Mouse (Mus musculus): Measurements from ENCODE around the gene Shb. TPM values are rescaled to one million over a fixed set of nuclear protein-coding genes. Genes with fewer than 3 reads are reported as not detected.

The Shb gene
- polyA plus RNA-seq, 1 experiment from 2014 or later: 3.9 TPM

- Histone ChIP-seq H3K4me1 (peaks cover 23% of the 10 kb centered on the region), H3K27me3 (no peaks in the 10 kb centered on the region; the same call in 1 of the 2 replicates)
- WGBS: 89% methylated on average over 10 of the region's 10 CpGs
These were observed 109.6 kb downstream of the Shb start for GRCm38 (mm10) chr4:45422640-45423039.

GRCm38 (mm10) chr4:45421519-45422260, 110.6 kb downstream of the Shb start:
- WGBS: 73% methylated on average over 11 of the region's 11 CpGs
- Histone ChIP-seq H3K4me1 (peaks cover 18% of the 10 kb centered on the region), H3K27ac (peak overlapping the region; percentile 22; the same call in 1 of the 2 replicates), H3K4me3 (no peak overlapping the region), H3K9ac (peak overlapping the region; percentile 31; the same call in 1 of the 2 replicates), H3K27me3 (no peaks in the 10 kb centered on the region; the same call in 1 of the 2 replicates), H3K9me3 (no peaks in the 10 kb centered on the region), H3K36me3 (peaks cover 5% of the 10 kb centered on the region; the same call in 1 of the 2 replicates), H3K4me2 (replicated peaks) (no peak overlapping the region)
- ATAC-seq (ENCODE audit: low FRiP score, low read depth): no peak

More at GRCm38 (mm10) chr4:45422640-45423039, 109.6 kb downstream of the Shb start:
- Histone ChIP-seq H3K36me3 (peaks cover 5% of the 10 kb centered on the region; the same call in 1 of the 2 replicates), H3K9ac (no peak overlapping the region), H3K9me3 (no peaks in the 10 kb centered on the region), H3K27ac (no peak overlapping the region), H3K4me3 (no peak overlapping the region), H3K4me2 (replicated peaks) (no peak overlapping the region)
- ATAC-seq (ENCODE audit: low FRiP score, low read depth): no peak

- H3K4me2 ChIP-seq (replicated peaks): no peak overlapping the region
- H3K27ac ChIP-seq: no peak overlapping the region
- H3K36me3 ChIP-seq: peaks cover 5% of the 10 kb centered on the region; the same call in 1 of the 2 replicates
- H3K9me3 ChIP-seq: no peaks in the 10 kb centered on the region
- peaks cover 15% of the 10 kb centered on the region for H3K4me1 ChIP-seq
- no peak for ATAC-seq (ENCODE audit: low FRiP score, low read depth)
- no peak overlapping the region for H3K9ac ChIP-seq
- 64% methylated on average over 3 of the region's 3 CpGs for WGBS
- H3K27me3 ChIP-seq: no peaks in the 10 kb centered on the region; the same call in 1 of the 2 replicates
- H3K4me3 ChIP-seq: no peak overlapping the region
These were observed 111.5 kb downstream of the Shb start for GRCm38 (mm10) chr4:45420733-45421132.

GRCm38 (mm10) chr4:45419051-45419450, 113.2 kb downstream of the Shb start:
- Histone ChIP-seq H3K9ac (no peak overlapping the region), H3K9me3 (no peaks in the 10 kb centered on the region), H3K4me3 (no peak overlapping the region), H3K36me3 (peaks cover 5% of the 10 kb centered on the region; the same call in 1 of the 2 replicates), H3K27me3 (no peaks in the 10 kb centered on the region; the same call in 1 of the 2 replicates), H3K4me1 (peaks cover 15% of the 10 kb centered on the region), H3K27ac (no peak overlapping the region), H3K4me2 (replicated peaks) (no peak overlapping the region)
- no peak for ATAC-seq (ENCODE audit: low FRiP score, low read depth)
- 85% methylated on average over 4 of the region's 4 CpGs for WGBS

- Histone ChIP-seq H3K4me3 (no peak overlapping the region), H3K36me3 (peaks cover 5% of the 10 kb centered on the region; the same call in 1 of the 2 replicates), H3K27ac (no peak overlapping the region), H3K27me3 (no peaks in the 10 kb centered on the region), H3K9me3 (no peaks in the 10 kb centered on the region), H3K9ac (peak overlapping the region; percentile 25; the same call in 1 of the 2 replicates), H3K4me1 (peaks cover 9% of the 10 kb centered on the region), H3K4me2 (replicated peaks) (peak overlapping the region; percentile 48)
- WGBS: 34% methylated on average over 10 of the region's 11 CpGs
- peak; percentile 66; the same call in 1 of the 2 replicates for ATAC-seq (ENCODE audit: low FRiP score, low read depth)
These were observed 113.9 kb downstream of the Shb start for GRCm38 (mm10) chr4:45418229-45418950.

- H3K27me3 ChIP-seq: no peaks in the 10 kb centered on the region
- H3K4me2 ChIP-seq (replicated peaks): no peak overlapping the region
- no peaks in the 10 kb centered on the region for H3K9me3 ChIP-seq
- no peak overlapping the region for H3K27ac ChIP-seq
- H3K4me3 ChIP-seq: no peak overlapping the region
- no peaks in the 10 kb centered on the region for H3K36me3 ChIP-seq
- no peak for ATAC-seq (ENCODE audit: low FRiP score, low read depth)
- peaks cover 6% of the 10 kb centered on the region for H3K4me1 ChIP-seq
- no peak overlapping the region for H3K9ac ChIP-seq
- WGBS: 75% methylated on average over 7 of the region's 7 CpGs
These were observed 116.0 kb downstream of the Shb start for GRCm38 (mm10) chr4:45416314-45416713.

- Histone ChIP-seq H3K36me3 (no peaks in the 10 kb centered on the region), H3K27me3 (no peaks in the 10 kb centered on the region), H3K9me3 (no peaks in the 10 kb centered on the region), H3K4me3 (no peak overlapping the region), H3K4me2 (replicated peaks) (no peak overlapping the region), H3K27ac (no peak overlapping the region), H3K4me1 (peaks cover 3% of the 10 kb centered on the region; the same call in 1 of the 2 replicates), H3K9ac (no peak overlapping the region)
- 83% methylated on average over 9 of the region's 9 CpGs for WGBS
- no peak for ATAC-seq (ENCODE audit: low FRiP score, low read depth)
These were observed 118.5 kb downstream of the Shb start for GRCm38 (mm10) chr4:45413674-45414338.

GRCm38 (mm10) chr4:45412433-45413192, 119.7 kb downstream of the Shb start:
- no peak overlapping the region for H3K9ac ChIP-seq
- no peak for ATAC-seq (ENCODE audit: low FRiP score, low read depth)
- H3K27me3 ChIP-seq: no peaks in the 10 kb centered on the region
- 71% methylated on average over 16 of the region's 16 CpGs for WGBS
- H3K4me3 ChIP-seq: no peak overlapping the region
- H3K36me3 ChIP-seq: no peaks in the 10 kb centered on the region
- peaks cover 6% of the 10 kb centered on the region for H3K4me1 ChIP-seq
- no peak overlapping the region for H3K27ac ChIP-seq
- no peaks in the 10 kb centered on the region for H3K9me3 ChIP-seq
- no peak overlapping the region for H3K4me2 ChIP-seq (replicated peaks)

GRCm38 (mm10) chr4:45411181-45411790, 121.0 kb downstream of the Shb start:
- Histone ChIP-seq H3K36me3 (no peaks in the 10 kb centered on the region), H3K9ac (no peak overlapping the region), H3K4me1 (peaks cover 20% of the 10 kb centered on the region), H3K4me2 (replicated peaks) (no peak overlapping the region), H3K27ac (no peak overlapping the region), H3K9me3 (no peaks in the 10 kb centered on the region), H3K27me3 (no peaks in the 10 kb centered on the region), H3K4me3 (no peak overlapping the region)
- no peak for ATAC-seq (ENCODE audit: low FRiP score, low read depth)
- 89% methylated on average over 8 of the region's 8 CpGs for WGBS

GRCm38 (mm10) chr4:45409270-45409669, 123.0 kb downstream of the Shb start:
- Histone ChIP-seq H3K4me1 (peaks cover 21% of the 10 kb centered on the region), H3K9ac (peak overlapping the region; percentile 98), H3K27ac (peak overlapping the region; percentile 89), H3K27me3 (no peaks in the 10 kb centered on the region), H3K36me3 (peaks cover 6% of the 10 kb centered on the region), H3K9me3 (no peaks in the 10 kb centered on the region), H3K4me3 (peak overlapping the region; percentile 96), H3K4me2 (replicated peaks) (peak overlapping the region; percentile 91)
- 0 out of 2 replicates have a peak, but pooled peaks have one; percentile 20 for ATAC-seq (ENCODE audit: low FRiP score, low read depth)
- WGBS: under 1% methylated on average over 10 of the region's 10 CpGs

Measured in limb, embryonic 13.5 days (tissue).